Mouse (Mus musculus): ENCODE data around the gene Otud7a. TPM values are rescaled to one million over a fixed set of nuclear protein-coding genes. Genes with fewer than 3 reads are reported as not detected.
A peak's percentile ranks its signal among the peaks of the same experiment; 100 is the strongest.

Gene Otud7a
- polyA plus RNA-seq, 1 experiment from 2014 or later: 1.3 TPM

DNA sequence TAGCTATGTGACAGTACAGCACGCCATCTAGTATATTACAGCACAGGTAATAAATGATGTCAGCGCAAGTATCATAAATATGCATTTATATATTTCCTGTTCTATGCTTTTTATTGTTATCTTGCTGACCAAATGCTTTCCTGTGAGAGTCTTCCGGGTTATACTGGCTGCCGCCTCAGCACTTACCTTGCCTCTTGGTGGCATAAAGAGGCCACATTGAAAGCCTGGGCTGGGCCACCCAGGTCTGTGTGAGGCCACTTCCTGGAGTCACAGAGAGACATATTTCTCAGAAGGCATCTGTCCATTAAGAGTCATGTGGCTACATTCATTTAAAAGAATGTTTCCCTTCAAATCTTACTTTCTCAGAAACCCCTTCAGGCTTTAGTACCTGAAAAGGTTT is 242.5 kb downstream of the Otud7a start:
- Histone ChIP-seq H3K9ac (ENCODE audit: low read depth, low read length) (no peak overlapping the region), H3K4me3 (ENCODE audit: low read depth, low read length) (no peak overlapping the region), H3K4me2 (replicated peaks; ENCODE audit: low read depth, low read length) (no peak overlapping the region), H3K4me1 (replicated peaks; ENCODE audit: control insufficient read depth, insufficient read depth, low read length) (no peaks in the 10 kb centered on the region), H3K27me3 (ENCODE audit: control insufficient read depth, insufficient read depth, low read length) (no peaks in the 10 kb centered on the region), H3K9me3 (ENCODE audit: control insufficient read depth, low read length) (no peaks in the 10 kb centered on the region), H3K27ac (ENCODE audit: low read depth, low read length) (no peak overlapping the region), H3K36me3 (ENCODE audit: control insufficient read depth, insufficient read depth, low read length) (no peaks in the 10 kb centered on the region)
- DNase-seq (ENCODE audit: low spot score) (no peak), ATAC-seq (ENCODE audit: low FRiP score) (no peak)
- 96% methylated on average over 4 of the region's 4 CpGs for WGBS

DNA sequence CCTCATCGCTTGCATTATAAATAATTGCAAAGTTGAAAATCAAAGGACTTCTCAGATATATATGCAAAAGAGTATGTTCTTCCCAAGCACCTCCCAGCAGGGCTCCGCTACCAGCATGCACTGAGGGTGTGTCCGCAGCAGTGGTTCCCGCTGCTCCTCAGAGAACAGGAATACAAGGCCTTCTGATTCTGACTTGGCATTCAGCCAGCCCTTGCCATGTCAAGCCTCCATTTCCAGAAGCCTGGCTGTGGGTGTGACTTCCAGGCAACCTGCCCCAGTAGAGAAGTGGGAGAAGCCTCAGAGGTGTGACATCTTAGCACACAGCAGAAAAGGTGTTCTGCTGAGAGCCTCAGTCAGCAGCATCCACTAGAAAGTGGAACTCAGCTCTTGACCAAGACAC is 253.4 kb downstream of the Otud7a start:
- Histone ChIP-seq H3K27ac (ENCODE audit: low read depth, low read length) (no peak overlapping the region), H3K4me2 (replicated peaks; ENCODE audit: low read depth, low read length) (no peak overlapping the region), H3K9ac (ENCODE audit: low read depth, low read length) (no peak overlapping the region), H3K27me3 (ENCODE audit: control insufficient read depth, insufficient read depth, low read length) (no peaks in the 10 kb centered on the region), H3K36me3 (ENCODE audit: control insufficient read depth, insufficient read depth, low read length) (no peaks in the 10 kb centered on the region), H3K9me3 (ENCODE audit: control insufficient read depth, low read length) (no peaks in the 10 kb centered on the region), H3K4me3 (ENCODE audit: low read depth, low read length) (no peak overlapping the region), H3K4me1 (replicated peaks; ENCODE audit: control insufficient read depth, insufficient read depth, low read length) (no peaks in the 10 kb centered on the region)
- 92% methylated on average over 4 of the region's 4 CpGs for WGBS
- DNase-seq (ENCODE audit: low spot score) (no peak), ATAC-seq (ENCODE audit: low FRiP score) (no peak)

DNA sequence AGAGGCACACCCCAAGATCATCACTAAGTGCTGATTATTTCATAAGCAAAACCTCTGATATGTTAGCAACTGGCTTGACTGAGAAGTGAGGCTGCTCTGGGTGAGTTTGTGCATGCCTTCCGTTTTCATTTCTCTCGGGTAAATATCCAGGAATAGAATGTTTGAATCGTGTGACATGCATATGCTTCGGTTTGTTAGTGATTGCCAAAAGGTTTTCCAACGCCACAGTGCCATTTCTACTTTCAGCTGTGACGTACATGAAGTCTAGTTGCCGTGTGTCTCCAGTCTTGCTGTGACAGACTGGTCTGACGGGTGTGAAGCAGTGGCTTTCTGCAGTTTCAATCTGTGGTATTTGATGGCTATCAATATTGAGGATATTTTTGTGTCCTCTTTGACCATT is 273.4 kb downstream of the Otud7a start:
- WGBS: 89% methylated on average over 8 of the region's 8 CpGs
- DNase-seq (ENCODE audit: low spot score): no peak
- H3K27me3 ChIP-seq (ENCODE audit: control insufficient read depth, insufficient read depth, low read length): no peaks in the 10 kb centered on the region
- H3K9me3 ChIP-seq (ENCODE audit: control insufficient read depth, low read length): no peaks in the 10 kb centered on the region
- no peak overlapping the region for H3K9ac ChIP-seq (ENCODE audit: low read depth, low read length)
- H3K4me3 ChIP-seq (ENCODE audit: low read depth, low read length): no peak overlapping the region
- H3K27ac ChIP-seq (ENCODE audit: low read depth, low read length): no peak overlapping the region
- no peak for ATAC-seq (ENCODE audit: low FRiP score)
- H3K36me3 ChIP-seq (ENCODE audit: control insufficient read depth, insufficient read depth, low read length): no peaks in the 10 kb centered on the region
- H3K4me1 ChIP-seq (replicated peaks; ENCODE audit: control insufficient read depth, insufficient read depth, low read length): no peaks in the 10 kb centered on the region
- H3K4me2 ChIP-seq (replicated peaks; ENCODE audit: low read depth, low read length): no peak overlapping the region

DNA sequence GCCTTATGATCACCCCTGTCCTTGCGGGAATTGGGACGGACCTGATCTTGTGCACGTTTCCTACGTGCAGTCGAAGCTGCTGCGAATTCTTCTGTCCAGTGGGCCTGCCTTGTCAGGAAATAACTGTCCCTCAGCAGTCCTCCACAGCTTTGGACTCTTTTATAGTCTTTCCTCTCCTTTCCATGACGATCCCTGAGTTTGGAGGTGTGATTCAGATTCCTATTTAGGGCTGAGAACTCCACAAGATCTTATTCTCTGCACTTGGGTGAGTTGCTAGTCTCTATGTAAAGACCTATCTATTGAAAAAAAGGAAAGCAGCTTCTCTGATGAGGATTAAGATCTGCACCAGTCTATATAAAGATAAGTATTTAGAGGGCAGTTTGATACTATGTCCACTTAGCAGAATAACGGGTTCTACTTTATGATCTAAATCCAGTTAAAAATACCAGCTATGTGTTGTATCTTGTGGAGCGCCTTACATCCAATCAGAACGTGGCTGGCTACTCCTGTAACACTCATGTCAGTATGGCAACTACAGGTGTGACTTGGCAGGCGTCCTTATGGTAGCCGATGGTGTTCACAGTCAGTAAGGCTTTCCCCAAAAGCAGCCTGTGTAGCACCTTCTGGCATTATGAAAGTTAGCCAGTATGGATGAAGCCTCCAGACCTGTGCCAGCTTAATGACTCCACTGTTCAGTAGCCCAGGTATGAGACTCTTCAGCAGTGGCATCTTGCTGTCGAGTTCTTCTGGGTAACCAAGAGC is 274.8 kb downstream of the Otud7a start:
- H3K36me3 ChIP-seq (ENCODE audit: control insufficient read depth, insufficient read depth, low read length): no peaks in the 10 kb centered on the region
- H3K9me3 ChIP-seq (ENCODE audit: control insufficient read depth, low read length): no peaks in the 10 kb centered on the region
- H3K4me2 ChIP-seq (replicated peaks; ENCODE audit: low read depth, low read length): no peak overlapping the region
- no peak overlapping the region for H3K4me3 ChIP-seq (ENCODE audit: low read depth, low read length)
- no peak overlapping the region for H3K9ac ChIP-seq (ENCODE audit: low read depth, low read length)
- H3K27me3 ChIP-seq (ENCODE audit: control insufficient read depth, insufficient read depth, low read length): no peaks in the 10 kb centered on the region
- no peak for DNase-seq (ENCODE audit: low spot score)
- no peaks in the 10 kb centered on the region for H3K4me1 ChIP-seq (replicated peaks; ENCODE audit: control insufficient read depth, insufficient read depth, low read length)
- 88% methylated on average over 13 of the region's 13 CpGs for WGBS
- ATAC-seq (ENCODE audit: low FRiP score): no peak
- no peak overlapping the region for H3K27ac ChIP-seq (ENCODE audit: low read depth, low read length)

DNA sequence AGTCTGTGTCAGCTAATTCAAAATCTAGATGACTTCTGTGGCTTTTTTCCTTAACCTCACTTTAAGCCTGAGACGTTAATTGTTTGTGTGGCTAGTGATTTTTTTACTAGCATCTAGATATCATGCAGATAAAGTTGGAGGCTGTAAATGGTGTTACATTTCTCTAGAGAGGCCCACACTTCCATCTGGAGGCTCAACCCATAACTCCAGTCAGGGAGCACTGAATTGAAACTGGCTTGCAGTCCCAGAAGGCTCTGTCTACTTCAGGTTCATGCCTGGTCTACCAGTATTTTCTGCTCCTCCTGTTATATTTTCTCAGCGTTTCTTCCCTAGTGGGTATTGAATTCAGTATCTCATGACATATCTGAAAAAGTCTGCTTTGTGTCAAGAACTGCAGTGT is 276.1 kb downstream of the Otud7a start:
- no peak overlapping the region for H3K4me3 ChIP-seq (ENCODE audit: low read depth, low read length)
- H3K9me3 ChIP-seq (ENCODE audit: control insufficient read depth, low read length): no peaks in the 10 kb centered on the region
- H3K27ac ChIP-seq (ENCODE audit: low read depth, low read length): no peak overlapping the region
- no peaks in the 10 kb centered on the region for H3K36me3 ChIP-seq (ENCODE audit: control insufficient read depth, insufficient read depth, low read length)
- no peak overlapping the region for H3K9ac ChIP-seq (ENCODE audit: low read depth, low read length)
- ATAC-seq (ENCODE audit: low FRiP score) (no peak), DNase-seq (ENCODE audit: low spot score) (no peak)
- H3K4me1 ChIP-seq (replicated peaks; ENCODE audit: control insufficient read depth, insufficient read depth, low read length): no peaks in the 10 kb centered on the region
- WGBS: 91% methylated on average over 2 of the region's 2 CpGs
- no peak overlapping the region for H3K4me2 ChIP-seq (replicated peaks; ENCODE audit: low read depth, low read length)
- H3K27me3 ChIP-seq (ENCODE audit: control insufficient read depth, insufficient read depth, low read length): no peaks in the 10 kb centered on the region

DNA sequence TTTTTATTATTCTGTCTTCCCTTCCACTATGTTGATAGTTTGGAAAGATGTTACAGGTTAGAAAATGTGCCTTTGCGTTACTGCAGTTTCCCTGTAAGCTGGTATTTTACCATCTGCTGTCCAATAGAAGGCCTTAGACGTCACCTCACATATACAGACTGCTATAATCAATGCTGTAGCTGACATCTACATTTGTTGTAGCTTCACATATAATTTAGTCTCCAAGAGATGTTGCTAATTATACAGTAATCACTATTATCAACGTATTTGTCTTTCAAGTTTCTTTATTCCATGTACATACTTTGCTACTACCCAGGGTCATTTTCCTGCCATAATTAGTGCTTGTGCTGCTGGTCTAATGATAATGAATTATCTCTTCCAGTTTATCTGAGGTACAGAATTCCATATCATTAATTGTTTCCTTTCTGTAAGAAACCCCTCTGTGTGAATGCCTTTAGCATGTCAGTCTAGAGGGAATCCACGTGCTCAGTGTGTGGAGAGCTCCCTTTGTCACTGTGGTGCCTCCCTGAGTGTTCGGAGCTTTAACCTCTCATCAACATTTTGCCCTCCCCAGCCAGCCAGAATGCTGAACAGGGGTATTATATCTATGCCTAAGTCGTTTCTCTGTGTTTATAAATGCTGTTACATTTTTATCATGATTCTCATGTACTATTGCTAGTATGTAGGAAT is 280.6 kb downstream of the Otud7a start:
- H3K9me3 ChIP-seq (ENCODE audit: control insufficient read depth, low read length): no peaks in the 10 kb centered on the region
- H3K4me2 ChIP-seq (replicated peaks; ENCODE audit: low read depth, low read length): no peak overlapping the region
- WGBS: 77% methylated on average over 6 of the region's 6 CpGs
- DNase-seq (ENCODE audit: low spot score) (no peak), ATAC-seq (ENCODE audit: low FRiP score) (no peak)
- no peaks in the 10 kb centered on the region for H3K27me3 ChIP-seq (ENCODE audit: control insufficient read depth, insufficient read depth, low read length)
- H3K27ac ChIP-seq (ENCODE audit: low read depth, low read length): no peak overlapping the region
- H3K4me1 ChIP-seq (replicated peaks; ENCODE audit: control insufficient read depth, insufficient read depth, low read length): no peaks in the 10 kb centered on the region
- H3K9ac ChIP-seq (ENCODE audit: low read depth, low read length): no peak overlapping the region
- no peaks in the 10 kb centered on the region for H3K36me3 ChIP-seq (ENCODE audit: control insufficient read depth, insufficient read depth, low read length)
- no peak overlapping the region for H3K4me3 ChIP-seq (ENCODE audit: low read depth, low read length)

DNA sequence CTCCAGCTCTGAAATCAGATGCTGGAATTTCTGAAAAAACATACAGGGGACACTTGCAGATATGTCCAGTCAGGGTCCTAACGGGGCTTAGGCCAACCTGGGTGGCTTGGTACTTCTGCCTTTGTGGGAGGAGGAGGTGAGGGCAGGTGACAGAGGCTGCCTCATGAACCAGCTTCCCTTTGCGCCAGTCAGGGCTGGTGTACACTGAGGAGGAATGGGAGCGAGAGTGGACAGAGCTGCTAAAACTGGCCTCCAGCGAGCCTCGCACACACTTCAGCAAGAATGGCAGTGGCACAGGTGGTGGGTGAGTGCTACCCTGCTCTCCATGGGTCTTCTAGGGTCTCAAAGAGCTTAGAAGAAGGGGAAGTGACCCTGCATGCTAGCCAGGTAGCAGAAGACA is 285.1 kb downstream of the Otud7a start:
- ATAC-seq (ENCODE audit: low FRiP score) (no peak), DNase-seq (ENCODE audit: low spot score) (no peak)
- 90% methylated on average over 5 of the region's 5 CpGs for WGBS
- H3K36me3 ChIP-seq (ENCODE audit: control insufficient read depth, insufficient read depth, low read length): no peaks in the 10 kb centered on the region
- H3K4me3 ChIP-seq (ENCODE audit: low read depth, low read length): no peak overlapping the region
- H3K27ac ChIP-seq (ENCODE audit: low read depth, low read length): no peak overlapping the region
- H3K9me3 ChIP-seq (ENCODE audit: control insufficient read depth, low read length): no peaks in the 10 kb centered on the region
- no peak overlapping the region for H3K4me2 ChIP-seq (replicated peaks; ENCODE audit: low read depth, low read length)
- H3K4me1 ChIP-seq (replicated peaks; ENCODE audit: control insufficient read depth, insufficient read depth, low read length): no peaks in the 10 kb centered on the region
- H3K9ac ChIP-seq (ENCODE audit: low read depth, low read length): no peak overlapping the region
- no peaks in the 10 kb centered on the region for H3K27me3 ChIP-seq (ENCODE audit: control insufficient read depth, insufficient read depth, low read length)

DNA sequence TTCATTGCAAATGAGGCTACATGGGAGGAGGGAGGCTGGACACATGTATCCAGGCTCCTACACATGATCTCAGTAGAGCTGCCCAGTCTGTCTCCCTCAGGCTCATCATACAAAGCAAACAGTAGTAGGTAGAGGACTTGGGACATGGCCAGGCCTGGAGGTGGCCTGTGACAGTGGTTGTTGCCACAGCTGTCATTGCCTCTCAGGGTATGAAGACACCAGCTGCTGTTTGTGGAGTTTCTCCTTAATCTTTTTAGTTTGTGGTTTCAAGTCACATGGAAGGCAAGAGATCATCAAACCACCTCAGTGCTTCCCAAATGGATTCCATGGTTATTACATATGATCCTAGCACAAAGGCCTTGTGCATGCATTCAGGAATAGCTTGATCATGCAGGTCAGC is 285.5 kb downstream of the Otud7a start:
- H3K27ac ChIP-seq (ENCODE audit: low read depth, low read length): no peak overlapping the region
- no peak for DNase-seq (ENCODE audit: low spot score)
- H3K9ac ChIP-seq (ENCODE audit: low read depth, low read length): no peak overlapping the region
- no peak overlapping the region for H3K4me3 ChIP-seq (ENCODE audit: low read depth, low read length)
- H3K4me1 ChIP-seq (replicated peaks; ENCODE audit: control insufficient read depth, insufficient read depth, low read length): no peaks in the 10 kb centered on the region
- H3K36me3 ChIP-seq (ENCODE audit: control insufficient read depth, insufficient read depth, low read length): no peaks in the 10 kb centered on the region
- H3K4me2 ChIP-seq (replicated peaks; ENCODE audit: low read depth, low read length): no peak overlapping the region
- H3K27me3 ChIP-seq (ENCODE audit: control insufficient read depth, insufficient read depth, low read length): no peaks in the 10 kb centered on the region
- no peak for ATAC-seq (ENCODE audit: low FRiP score)
- H3K9me3 ChIP-seq (ENCODE audit: control insufficient read depth, low read length): no peaks in the 10 kb centered on the region

DNA sequence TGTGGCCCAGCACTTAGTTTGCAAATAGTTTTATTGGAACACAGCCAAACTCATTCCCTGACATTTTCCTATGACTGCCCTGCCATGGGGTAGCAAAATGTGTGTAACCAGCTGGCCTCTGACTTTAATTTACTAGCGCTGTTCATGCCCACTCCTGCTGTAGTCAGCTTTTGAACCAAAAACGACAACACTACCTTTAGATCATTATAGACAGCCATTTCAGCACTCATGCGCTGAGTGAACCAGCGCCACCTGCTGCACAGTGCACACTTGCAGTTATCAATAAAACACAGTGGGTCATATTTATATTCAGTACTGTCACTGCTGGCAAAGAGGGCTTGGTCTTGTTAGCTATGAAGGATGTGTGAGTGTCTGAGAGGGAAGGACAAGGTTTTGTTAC is 293.2 kb downstream of the Otud7a start:
- H3K9ac ChIP-seq (ENCODE audit: low read depth, low read length): no peak overlapping the region
- no peaks in the 10 kb centered on the region for H3K9me3 ChIP-seq (ENCODE audit: control insufficient read depth, low read length)
- no peaks in the 10 kb centered on the region for H3K36me3 ChIP-seq (ENCODE audit: control insufficient read depth, insufficient read depth, low read length)
- no peaks in the 10 kb centered on the region for H3K4me1 ChIP-seq (replicated peaks; ENCODE audit: control insufficient read depth, insufficient read depth, low read length)
- no peak for ATAC-seq (ENCODE audit: low FRiP score)
- no peak overlapping the region for H3K4me2 ChIP-seq (replicated peaks; ENCODE audit: low read depth, low read length)
- WGBS: 61% methylated on average over 4 of the region's 4 CpGs
- DNase-seq (ENCODE audit: low spot score): peak; percentile 19
- no peaks in the 10 kb centered on the region for H3K27me3 ChIP-seq (ENCODE audit: control insufficient read depth, insufficient read depth, low read length)
- no peak overlapping the region for H3K27ac ChIP-seq (ENCODE audit: low read depth, low read length)
- no peak overlapping the region for H3K4me3 ChIP-seq (ENCODE audit: low read depth, low read length)

All from hindbrain, embryonic 11.5 days (tissue).